Mouse (Mus musculus): Measurements from ENCODE around the gene Catsperd.

DNA sequence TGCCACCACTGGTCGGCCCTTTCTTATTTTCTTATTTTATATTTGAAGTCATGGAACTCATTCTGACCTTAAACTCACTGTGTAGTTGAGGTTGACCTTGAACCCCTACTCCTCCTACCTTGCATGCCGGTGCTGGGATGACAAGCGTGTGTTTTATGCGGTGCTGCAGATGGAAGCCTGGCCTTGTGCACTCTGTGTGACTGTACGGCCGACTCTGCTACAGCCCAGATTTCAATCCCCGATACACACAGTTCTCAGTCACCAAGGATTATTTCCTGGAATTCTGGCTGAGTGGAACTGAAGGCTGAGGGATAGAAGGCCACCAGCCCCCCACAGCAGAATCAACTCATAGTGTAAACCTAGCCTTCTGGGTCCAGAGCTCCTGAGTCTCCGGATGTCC, 41.8 kb downstream of the Catsperd start:
- TF ChIP-seq CTCF (IDR thresholded peaks at IDR 0.05; ENCODE audit: low read depth) = no peak
- TF ChIP-seq EP300 (IDR thresholded peaks at IDR 0.05; ENCODE audit: low read depth) = no peak
